Mouse (Mus musculus): ENCODE measurements around the gene Myzap.
A peak's percentile ranks its signal among the peaks of the same experiment; 100 is the strongest.

Gene Myzap

GRCm38 (mm10) chr9:71478596-71478995 lies 113.6 kb downstream of the Myzap start:
- no peak for DNase-seq

- no peak for DNase-seq
Measured at GRCm38 (mm10) chr9:71476601-71477000, 115.6 kb downstream of the Myzap start.

GRCm38 (mm10) chr9:71475536-71475935 lies 116.6 kb downstream of the Myzap start:
- DNase-seq, result no peak

GRCm38 (mm10) chr9:71467434-71467833 lies 124.7 kb downstream of the Myzap start:
- no peak for DNase-seq

GRCm38 (mm10) chr9:71466111-71466510 lies 126.0 kb downstream of the Myzap start:
- DNase-seq, result peak; percentile 49

- no peak for DNase-seq
Measured at GRCm38 (mm10) chr9:71463072-71463667, 129.0 kb downstream of the Myzap start.

GRCm38 (mm10) chr9:71456738-71457137 lies 135.4 kb downstream of the Myzap start:
- DNase-seq, result no peak

All from kidney, adult 9 months (tissue).